Mouse (Mus musculus): ENCODE measurements at regions not wholly inside any gene's neighbourhood (a gene's known extent, or its start where the extent isn't known, plus 50 kb on each side); places are given as distances from the start of the nearest gene placed in this dataset. TPM values are rescaled to one million over a fixed set of nuclear protein-coding genes. Genes with fewer than 3 reads are reported as not detected.
"Not testable (repeated sequence)": the region's sequence is repeated elsewhere in the genome, so short reads cannot be mapped to it uniquely, and the experiment has no call there.

- H3K27ac ChIP-seq; H3K4me1 ChIP-seq; H3K36me3 ChIP-seq; H3K9me3 ChIP-seq; H3K4me3 ChIP-seq; H3K27me3 ChIP-seq (ENCODE audit: insufficient read depth, poor library complexity, severe bottlenecking); DNase-seq (ENCODE audit: low spot score): not testable (repeated sequence)
- 74% methylated on average over 2 of the region's 5 CpGs for WGBS
Observed at GRCm38 (mm10) chr12:23216521-23216920, 563.5 kb downstream of the Gm10330 start.

GRCm38 (mm10) chr12:23189546-23189945, 590.5 kb downstream of the Gm10330 start:
- not testable (repeated sequence) for H3K4me1 ChIP-seq; H3K27me3 ChIP-seq (ENCODE audit: insufficient read depth, poor library complexity, severe bottlenecking); H3K36me3 ChIP-seq; H3K9me3 ChIP-seq
- Histone ChIP-seq H3K27ac (peak overlapping the region; percentile 64; the same call in 1 of the 2 replicates), H3K4me3 (peak overlapping the region; percentile 61)
- DNase-seq (ENCODE audit: low spot score): peak; percentile 76
- WGBS: 1% methylated on average over 41 of the region's 42 CpGs

GRCm38 (mm10) chr12:23189110-23189509, 591.0 kb downstream of the Gm10330 start:
- not testable (repeated sequence) for H3K27me3 ChIP-seq (ENCODE audit: insufficient read depth, poor library complexity, severe bottlenecking); H3K9me3 ChIP-seq; H3K36me3 ChIP-seq; H3K4me1 ChIP-seq
- peak overlapping the region; percentile 61 for H3K4me3 ChIP-seq
- H3K27ac ChIP-seq: peak overlapping the region; percentile 64; the same call in 1 of the 2 replicates
- under 1% methylated on average over 45 of the region's 50 CpGs for WGBS
- DNase-seq (ENCODE audit: low spot score): peak; percentile 63

Small RNA genes lying in the stretch of these regions (microRNA-seq; reads per million reads assigned to microRNA genes)
- gene Gm26140: not detected

Measured in heart, embryonic 10.5 days (tissue).